Mouse (Mus musculus): ENCODE measurements around the gene Meaf6. TPM values are rescaled to one million over a fixed set of nuclear protein-coding genes. Genes with fewer than 3 reads are reported as not detected.
A peak's percentile ranks its signal among the peaks of the same experiment; 100 is the strongest.

The Meaf6 gene
- polyA plus RNA-seq, 1 experiment from 2014 or later: 149 TPM

DNA sequence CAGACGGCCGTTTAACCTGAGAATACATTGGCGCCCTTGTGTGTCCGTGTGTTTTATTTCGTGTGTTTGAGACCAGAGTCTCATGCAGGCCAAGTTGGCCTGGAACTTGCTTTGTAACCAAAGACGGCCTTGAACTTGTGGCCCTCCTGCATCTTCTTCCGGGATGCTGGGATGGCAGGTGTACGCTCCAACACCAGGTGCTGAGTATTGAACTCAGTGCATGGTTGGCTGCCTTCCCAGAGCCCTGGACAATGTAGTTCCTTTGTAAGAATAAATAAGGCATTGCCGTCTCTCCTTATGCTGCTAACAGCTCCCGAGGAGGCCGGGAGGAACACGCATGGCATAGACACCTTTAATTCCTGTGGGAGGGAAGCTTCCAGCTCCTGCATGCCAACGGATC is 32.0 kb downstream of the Meaf6 start:
- no peak overlapping the region for H3K9ac ChIP-seq
- H3K4me2 ChIP-seq: no peak overlapping the region
- peaks cover 19% of the 10 kb centered on the region for H3K4me1 ChIP-seq (replicated peaks)
- H3K27me3 ChIP-seq: no peaks in the 10 kb centered on the region
- 73% methylated on average over 13 of the region's 13 CpGs for WGBS
- H3K9me3 ChIP-seq: no peaks in the 10 kb centered on the region
- H3K27ac ChIP-seq (replicated peaks): no peak overlapping the region
- 0 out of 2 replicates have a peak, but pooled peaks cover 2% of the 10 kb centered on the region for H3K36me3 ChIP-seq
- H3K4me3 ChIP-seq: no peak overlapping the region
- no peak for ATAC-seq (ENCODE audit: low FRiP score, low read depth)

DNA sequence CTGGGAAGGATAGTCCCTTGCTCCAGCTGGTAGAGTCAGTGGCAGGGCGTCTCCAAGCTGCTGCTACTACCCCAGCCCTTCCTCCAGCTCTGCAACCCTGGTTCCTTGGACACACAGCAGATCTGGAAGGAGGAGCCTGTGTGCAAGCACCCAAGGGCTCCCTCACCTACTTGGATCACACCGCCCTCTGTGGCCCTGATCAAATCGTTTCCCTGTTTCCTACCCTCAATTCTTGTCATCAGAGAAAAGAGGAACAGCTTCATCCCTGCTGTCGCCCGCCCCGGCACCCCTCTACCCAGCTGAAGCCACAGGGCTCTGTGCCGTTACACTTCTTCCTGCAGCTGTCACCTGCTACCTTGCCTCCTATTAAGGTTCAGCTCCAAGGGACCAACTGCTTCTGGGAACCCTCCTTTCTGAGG is 33.0 kb downstream of the Meaf6 start:
- Histone ChIP-seq H3K9ac (no peak overlapping the region), H3K27ac (replicated peaks) (no peak overlapping the region), H3K4me3 (no peak overlapping the region), H3K27me3 (no peaks in the 10 kb centered on the region), H3K4me1 (replicated peaks) (peaks cover 24% of the 10 kb centered on the region), H3K36me3 (no peaks in the 10 kb centered on the region), H3K9me3 (no peaks in the 10 kb centered on the region), H3K4me2 (no peak overlapping the region)
- no peak for ATAC-seq (ENCODE audit: low FRiP score, low read depth)
- 89% methylated on average over 7 of the region's 7 CpGs for WGBS

DNA sequence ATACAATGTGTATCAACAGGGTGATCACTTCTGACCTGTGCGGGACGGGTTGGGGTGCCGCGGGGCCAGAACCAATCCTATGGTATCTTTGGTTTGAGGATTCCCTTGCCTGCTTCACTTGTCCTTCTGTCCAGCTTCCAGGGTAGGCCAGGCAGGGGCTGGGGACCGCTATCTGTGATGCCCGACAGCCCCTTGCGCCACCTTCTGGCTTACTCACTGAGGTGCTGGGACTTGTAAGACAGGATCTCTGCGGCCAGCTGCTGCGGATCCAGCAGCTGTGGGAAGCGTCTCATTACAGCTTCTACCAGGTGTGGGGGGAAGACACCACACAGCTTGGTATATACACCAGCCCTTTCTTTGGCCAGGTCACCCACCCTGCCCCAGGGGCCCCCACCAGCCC is 34.1 kb downstream of the Meaf6 start:
- H3K4me1 ChIP-seq (replicated peaks): peaks cover 24% of the 10 kb centered on the region
- H3K9ac ChIP-seq: no peak overlapping the region
- H3K4me3 ChIP-seq: no peak overlapping the region
- H3K27ac ChIP-seq (replicated peaks): no peak overlapping the region
- ATAC-seq (ENCODE audit: low FRiP score, low read depth): no peak
- no peaks in the 10 kb centered on the region for H3K36me3 ChIP-seq
- no peak overlapping the region for H3K4me2 ChIP-seq
- WGBS: 25% methylated on average over 10 of the region's 10 CpGs
- no peaks in the 10 kb centered on the region for H3K9me3 ChIP-seq
- no peaks in the 10 kb centered on the region for H3K27me3 ChIP-seq

DNA sequence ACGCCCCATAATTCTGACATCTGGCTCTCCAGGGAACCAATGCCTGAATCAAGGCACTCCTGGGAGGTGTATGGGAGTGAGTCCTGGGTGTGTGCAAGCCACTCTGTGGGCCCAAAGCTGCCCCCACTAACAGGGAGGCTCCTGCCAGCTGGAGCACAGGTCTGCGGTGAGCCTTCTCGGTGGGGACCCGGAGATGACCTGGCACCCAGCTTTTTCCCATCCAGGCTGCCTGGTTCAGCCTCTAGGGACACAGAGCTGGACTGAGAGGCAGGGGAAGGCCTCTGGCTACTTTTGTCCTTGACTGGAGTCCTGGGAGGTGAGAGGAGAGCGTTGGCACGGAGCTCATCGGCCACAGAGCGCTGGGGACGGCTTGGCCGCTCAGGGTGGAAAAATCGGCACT is 34.8 kb downstream of the Meaf6 start:
- no peak for ATAC-seq (ENCODE audit: low FRiP score, low read depth)
- H3K4me2 ChIP-seq: no peak overlapping the region
- H3K4me1 ChIP-seq (replicated peaks): peaks cover 21% of the 10 kb centered on the region
- H3K9ac ChIP-seq: no peak overlapping the region
- 96% methylated on average over 11 of the region's 11 CpGs for WGBS
- H3K4me3 ChIP-seq: no peak overlapping the region
- no peaks in the 10 kb centered on the region for H3K9me3 ChIP-seq
- no peaks in the 10 kb centered on the region for H3K36me3 ChIP-seq
- H3K27ac ChIP-seq (replicated peaks): no peak overlapping the region
- no peaks in the 10 kb centered on the region for H3K27me3 ChIP-seq

DNA sequence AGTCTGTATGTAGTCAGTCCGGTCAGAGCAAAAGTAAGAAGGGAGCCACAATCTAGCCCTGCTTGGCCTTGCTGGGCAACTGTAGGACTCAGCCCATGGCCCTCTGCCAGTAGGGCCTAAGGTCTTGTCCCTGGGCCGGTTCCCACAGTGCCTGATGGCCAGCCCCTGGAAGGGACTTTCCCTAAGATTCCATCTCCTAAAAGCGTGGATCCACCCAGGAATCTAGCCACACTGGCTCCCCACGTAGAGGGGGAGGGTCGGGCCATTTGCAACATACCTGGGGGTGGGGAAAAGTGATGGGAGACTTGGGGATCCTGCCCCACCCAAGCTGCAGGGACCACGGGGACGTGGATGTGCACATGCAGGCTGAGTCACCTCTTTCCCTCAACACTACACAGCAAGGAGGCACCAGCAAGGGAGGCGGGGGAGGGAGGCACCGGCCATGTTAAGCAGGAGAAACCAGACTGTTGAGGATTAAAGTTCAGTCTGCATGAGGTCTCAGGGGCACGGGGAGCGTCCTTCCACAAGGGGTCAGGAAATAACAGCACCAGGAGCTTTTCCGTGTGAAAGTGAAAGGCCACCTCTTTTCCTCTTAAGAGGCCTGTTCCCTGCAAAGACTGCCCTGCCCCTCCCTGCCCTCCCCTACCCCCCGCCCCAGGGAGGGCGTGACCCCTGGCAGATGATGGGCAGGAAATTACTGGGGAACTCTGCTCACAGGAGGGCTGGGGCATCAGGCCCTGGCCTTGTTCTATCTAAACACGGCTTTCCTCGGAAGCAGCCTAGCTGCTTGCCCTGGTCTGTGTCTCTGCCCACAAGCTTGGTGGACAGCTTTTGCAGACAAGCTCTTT is 37.7 kb downstream of the Meaf6 start:
- Histone ChIP-seq H3K4me1 (replicated peaks) (peaks cover 17% of the 10 kb centered on the region), H3K27me3 (peaks cover 11% of the 10 kb centered on the region), H3K9me3 (no peaks in the 10 kb centered on the region), H3K4me3 (no peak overlapping the region), H3K36me3 (no peaks in the 10 kb centered on the region), H3K4me2 (no peak overlapping the region), H3K9ac (no peak overlapping the region), H3K27ac (replicated peaks) (no peak overlapping the region)
- no peak for ATAC-seq (ENCODE audit: low FRiP score, low read depth)
- WGBS: 28% methylated on average over 16 of the region's 16 CpGs

DNA sequence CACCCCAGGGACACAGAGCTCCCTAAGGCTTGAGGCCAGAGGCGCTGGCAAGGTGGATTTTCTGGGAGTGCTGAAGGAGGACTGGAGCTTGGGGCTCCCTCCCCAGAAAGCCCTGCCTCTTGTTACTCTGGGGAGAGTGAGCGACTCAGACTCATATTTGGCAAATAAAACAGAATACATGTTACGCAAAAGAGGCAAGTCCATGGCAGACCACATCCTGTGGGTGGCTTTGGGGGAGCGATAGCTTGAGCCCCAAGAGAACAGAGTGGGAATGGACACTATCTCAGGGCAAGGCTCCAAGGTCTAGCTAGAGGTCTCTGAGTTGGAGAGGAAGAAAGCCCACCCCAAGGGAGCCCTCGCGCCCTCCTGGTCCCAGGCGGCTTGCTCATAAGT is 38.3 kb downstream of the Meaf6 start:
- Histone ChIP-seq H3K9me3 (no peaks in the 10 kb centered on the region), H3K27ac (replicated peaks) (no peak overlapping the region), H3K9ac (no peak overlapping the region), H3K4me1 (replicated peaks) (peaks cover 23% of the 10 kb centered on the region), H3K36me3 (no peaks in the 10 kb centered on the region), H3K27me3 (peaks cover 13% of the 10 kb centered on the region), H3K4me3 (no peak overlapping the region), H3K4me2 (no peak overlapping the region)
- ATAC-seq (ENCODE audit: low FRiP score, low read depth): no peak
- WGBS: 78% methylated on average over 7 of the region's 7 CpGs

DNA sequence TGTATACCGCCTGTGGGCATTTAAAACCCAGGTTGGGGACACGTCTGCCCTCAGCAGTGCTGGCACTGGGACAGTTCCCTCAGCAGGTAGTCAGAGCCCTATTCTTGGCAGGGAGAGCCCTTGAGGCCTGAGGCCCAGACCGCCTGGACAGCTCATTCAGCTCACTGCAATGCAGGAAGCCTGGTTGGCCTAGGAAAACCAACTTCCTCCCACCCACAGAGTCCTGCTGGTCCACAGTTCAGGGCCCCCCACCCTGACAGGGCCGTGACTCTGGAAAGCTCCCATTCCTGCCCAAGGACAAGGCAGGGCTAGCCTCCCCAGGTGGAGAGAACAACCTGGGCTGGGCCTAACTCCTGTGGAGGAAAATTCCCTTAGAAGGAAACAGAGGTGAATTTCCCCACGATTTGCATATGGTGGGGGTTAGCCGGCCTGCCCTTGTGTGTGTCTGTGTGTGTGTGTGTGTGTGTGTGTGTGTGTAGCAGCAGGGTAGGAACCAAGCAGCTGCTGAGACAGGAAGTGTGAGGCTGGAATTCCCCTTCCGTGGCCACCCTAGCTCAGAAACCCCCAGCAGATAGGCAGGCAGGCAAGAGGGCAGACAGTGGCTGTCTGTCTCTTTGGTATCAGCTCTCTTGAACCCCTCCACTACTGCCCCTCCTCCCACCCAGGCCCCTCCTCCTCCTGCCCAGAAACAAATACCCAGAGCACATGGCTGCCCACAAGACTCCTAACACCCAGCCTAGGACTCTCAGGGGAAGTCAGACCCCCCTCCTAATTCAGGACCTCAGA is 39.7 kb downstream of the Meaf6 start:
- no peak overlapping the region for H3K27ac ChIP-seq (replicated peaks)
- no peak overlapping the region for H3K4me3 ChIP-seq
- no peak overlapping the region for H3K9ac ChIP-seq
- peaks cover 17% of the 10 kb centered on the region for H3K27me3 ChIP-seq
- WGBS: 45% methylated on average over 7 of the region's 7 CpGs
- H3K9me3 ChIP-seq: no peaks in the 10 kb centered on the region
- H3K4me1 ChIP-seq (replicated peaks): peaks cover 23% of the 10 kb centered on the region
- no peak for ATAC-seq (ENCODE audit: low FRiP score, low read depth)
- H3K4me2 ChIP-seq: no peak overlapping the region
- no peaks in the 10 kb centered on the region for H3K36me3 ChIP-seq

DNA sequence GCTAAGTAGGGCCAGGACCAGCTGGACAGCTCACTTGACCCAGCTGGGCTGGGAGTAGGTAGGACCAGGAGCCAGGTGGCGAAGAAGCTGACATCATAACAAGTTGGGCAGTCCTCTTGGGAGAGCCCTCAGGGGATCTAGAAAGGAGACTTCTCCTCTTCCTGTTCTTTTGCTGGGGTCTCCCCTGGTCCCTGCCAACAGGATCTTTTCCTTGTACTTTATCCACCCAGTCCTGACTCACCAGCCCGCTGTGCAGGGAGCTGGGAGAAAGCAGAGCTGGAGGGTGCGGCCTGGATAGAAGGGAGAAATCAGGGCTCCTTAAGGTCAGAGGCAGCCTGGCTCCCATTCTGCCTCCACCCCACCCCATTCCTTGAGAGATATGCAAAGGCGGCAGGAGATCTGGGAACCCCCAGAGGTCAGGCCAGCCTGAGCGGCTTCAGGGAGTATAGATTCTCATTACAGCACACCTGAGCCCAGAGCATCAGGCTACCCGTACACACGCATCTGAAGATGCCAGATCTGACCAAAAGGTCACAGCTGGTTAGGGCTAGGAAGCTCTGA is 40.5 kb downstream of the Meaf6 start:
- Histone ChIP-seq H3K4me1 (replicated peaks) (peaks cover 23% of the 10 kb centered on the region), H3K9ac (no peak overlapping the region), H3K4me2 (no peak overlapping the region), H3K9me3 (no peaks in the 10 kb centered on the region), H3K4me3 (no peak overlapping the region), H3K36me3 (no peaks in the 10 kb centered on the region), H3K27ac (replicated peaks) (no peak overlapping the region), H3K27me3 (peaks cover 17% of the 10 kb centered on the region)
- ATAC-seq (ENCODE audit: low FRiP score, low read depth): no peak
- 67% methylated on average over 7 of the region's 7 CpGs for WGBS

DNA sequence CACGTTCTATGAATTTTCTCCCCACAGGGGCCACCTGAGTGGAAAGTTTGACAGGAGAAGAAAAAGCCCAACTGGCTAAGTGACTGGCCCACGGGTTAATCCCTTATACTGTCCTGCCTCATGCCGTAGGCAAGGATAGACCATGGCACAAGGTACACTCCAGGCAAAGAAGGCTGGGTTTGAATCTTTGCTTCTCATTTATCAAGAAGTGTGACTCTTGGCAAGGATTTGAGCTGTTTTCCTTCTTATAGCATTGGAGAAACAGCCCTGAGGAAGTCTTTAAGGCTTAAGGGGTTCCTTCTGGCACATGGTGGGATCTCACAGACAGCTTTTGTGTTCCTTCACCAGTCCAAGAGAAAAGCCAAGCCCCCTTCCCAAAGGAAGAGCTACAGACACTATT is 41.3 kb downstream of the Meaf6 start:
- Histone ChIP-seq H3K9me3 (no peaks in the 10 kb centered on the region), H3K27me3 (peaks cover 17% of the 10 kb centered on the region), H3K27ac (replicated peaks) (no peak overlapping the region), H3K36me3 (no peaks in the 10 kb centered on the region), H3K9ac (no peak overlapping the region), H3K4me3 (no peak overlapping the region), H3K4me1 (replicated peaks) (peaks cover 23% of the 10 kb centered on the region), H3K4me2 (no peak overlapping the region)
- ATAC-seq (ENCODE audit: low FRiP score, low read depth): no peak
- WGBS: 86% methylated on average over 3 of the region's 3 CpGs

DNA sequence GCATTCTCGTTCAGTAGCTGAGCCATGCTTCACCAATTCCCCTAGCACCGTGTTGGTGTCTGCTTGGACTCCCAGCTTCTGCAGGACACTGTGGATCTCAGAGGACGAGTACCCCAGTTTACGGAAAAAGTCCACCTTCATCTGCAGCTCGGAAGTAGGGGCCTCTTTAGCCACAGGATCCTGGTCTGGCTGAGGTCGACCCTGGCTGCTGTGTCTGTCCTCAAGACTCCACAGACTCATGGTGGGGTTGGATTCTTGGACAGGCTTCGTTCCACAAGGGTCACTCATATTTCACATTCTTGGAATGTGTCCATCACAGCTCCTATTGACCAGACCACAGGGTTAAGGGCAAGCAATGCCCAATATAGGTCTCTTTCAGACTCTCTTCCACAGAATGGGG is 41.8 kb downstream of the Meaf6 start:
- H3K27me3 ChIP-seq: peaks cover 17% of the 10 kb centered on the region
- 75% methylated on average over 7 of the region's 7 CpGs for WGBS
- H3K36me3 ChIP-seq: no peaks in the 10 kb centered on the region
- peaks cover 23% of the 10 kb centered on the region for H3K4me1 ChIP-seq (replicated peaks)
- peak overlapping the region; percentile 52; the same call in 1 of the 2 replicates for H3K4me3 ChIP-seq
- H3K9ac ChIP-seq: no peak overlapping the region
- ATAC-seq (ENCODE audit: low FRiP score, low read depth): no peak
- H3K27ac ChIP-seq (replicated peaks): no peak overlapping the region
- H3K4me2 ChIP-seq: peak overlapping the region; percentile 87
- H3K9me3 ChIP-seq: no peaks in the 10 kb centered on the region

DNA sequence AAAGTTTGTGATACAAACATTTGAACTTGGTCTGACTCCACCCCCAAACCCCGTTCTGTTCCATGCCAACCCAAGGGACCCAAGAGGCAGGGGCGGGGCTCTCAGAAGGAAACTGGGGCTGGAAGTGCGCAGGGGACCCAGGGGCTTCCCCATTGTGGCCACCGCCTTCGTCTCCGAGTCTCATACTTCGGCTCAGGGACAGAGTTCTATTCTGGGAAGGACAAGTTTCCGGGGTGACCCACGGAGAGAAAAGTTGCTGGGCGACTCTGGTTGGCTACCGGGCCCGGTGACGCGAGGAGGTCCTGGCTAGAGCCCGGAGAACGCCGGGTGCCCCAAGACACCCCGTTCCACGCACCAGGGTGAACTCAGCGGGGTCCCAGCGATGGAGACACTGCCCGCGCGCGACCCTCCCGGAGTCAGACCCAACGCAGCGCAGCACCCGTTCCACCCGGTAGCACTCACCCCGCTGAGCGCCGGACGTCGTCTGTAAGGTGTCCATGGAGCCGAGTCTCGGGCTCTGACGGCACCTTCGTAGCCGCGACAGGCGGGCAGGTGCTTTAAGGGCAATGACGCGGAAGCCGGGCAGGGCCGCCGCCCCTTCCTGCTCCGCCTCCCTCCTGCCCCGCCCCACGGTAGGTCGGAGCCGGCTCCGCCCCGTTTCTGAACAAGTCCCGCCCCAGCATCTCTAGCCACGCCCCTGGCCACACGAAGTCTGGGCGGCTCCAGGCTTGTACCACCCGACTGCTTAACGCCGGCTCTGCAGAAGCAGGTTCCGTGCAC is 42.6 kb downstream of the Meaf6 start, which contains the start of gene Zc3h12a:
TSS of gene Zc3h12a (minus strand) at position 536 of the 780 bp plus-strand sequence.
- Histone ChIP-seq H3K4me2 (peak within 1 kb of the TSS; percentile 87), H3K4me3 (peak within 1 kb of the TSS; percentile 52), H3K9ac (peak within 1 kb of the TSS; percentile 31), H3K9me3 (no peaks in the 10 kb centered on the region), H3K27me3 (peaks cover 17% of the 10 kb centered on the region), H3K27ac (replicated peaks) (no peak within 1 kb of the TSS), H3K4me1 (replicated peaks) (peaks cover 20% of the 10 kb centered on the region), H3K36me3 (no peaks in the 10 kb centered on the region)
- peak; percentile 87 for ATAC-seq (ENCODE audit: low FRiP score, low read depth)
- WGBS: 2% methylated on average over 58 of the region's 62 CpGs
